Mouse (Mus musculus): ENCODE results near the gene Raet1e. TPM values are rescaled to one million over a fixed set of nuclear protein-coding genes. Genes with fewer than 3 reads are reported as not detected.
"Not testable (repeated sequence)": the region's sequence is repeated elsewhere in the genome, so short reads cannot be mapped to it uniquely, and the experiment has no call there.

Raet1e gene
- polyA plus RNA-seq, 1 experiment from 2014 or later: 8.9 TPM

DNA sequence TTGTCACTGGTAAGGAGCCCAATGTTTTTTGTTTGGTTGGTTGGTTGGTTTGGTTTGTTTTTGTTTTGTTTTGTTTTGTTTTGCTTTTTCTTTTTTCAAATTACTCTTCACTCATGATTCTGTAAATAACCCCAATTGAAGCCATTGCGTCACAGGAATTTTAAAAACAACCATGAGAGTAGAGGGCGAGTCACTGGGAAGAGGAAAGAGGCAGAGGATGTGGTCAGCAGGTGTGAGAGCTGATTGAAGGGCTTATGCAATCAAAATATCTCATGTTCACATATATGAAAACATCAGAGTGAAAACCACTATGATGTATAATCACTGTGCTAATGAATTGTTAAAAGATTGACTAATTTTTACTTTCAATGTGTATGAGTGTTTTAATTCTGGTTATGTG, 141.0 kb downstream of the Raet1e start:
- Histone ChIP-seq H3K4me1 (no peaks in the 10 kb centered on the region), H3K36me3 (no peaks in the 10 kb centered on the region), H3K4me3 (no peak overlapping the region), H3K9me3 (no peaks in the 10 kb centered on the region), H3K4me2 (replicated peaks) (no peak overlapping the region), H3K27ac (no peak overlapping the region), H3K9ac (no peak overlapping the region), H3K27me3 (no peaks in the 10 kb centered on the region)
- WGBS: 84% methylated on average over 2 of the region's 2 CpGs
- ATAC-seq (ENCODE audit: insufficient number of reproducible peaks, insufficient read depth, low FRiP score, low TSS enrichment): no peak

DNA sequence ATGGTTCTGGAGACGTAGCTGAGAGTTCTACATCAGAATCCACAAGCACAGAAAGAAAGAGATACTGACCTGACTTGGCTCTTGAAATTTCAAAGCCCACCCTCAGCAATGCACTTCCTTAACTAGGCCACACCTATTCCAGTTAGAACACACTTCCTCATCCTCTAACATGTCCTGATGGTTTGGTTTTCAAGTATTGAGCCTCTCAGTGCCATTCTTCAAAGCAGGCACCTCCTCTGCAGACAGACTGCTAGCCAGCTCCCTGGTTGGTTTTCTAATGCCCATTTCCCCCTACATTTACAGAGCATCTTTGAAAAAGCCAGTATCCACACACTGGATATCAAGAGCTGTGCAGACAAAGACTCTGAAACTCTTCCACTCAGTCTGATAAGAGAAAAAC, 143.3 kb downstream of the Raet1e start:
- H3K4me3 ChIP-seq: no peak overlapping the region
- H3K9me3 ChIP-seq: no peaks in the 10 kb centered on the region
- no peaks in the 10 kb centered on the region for H3K4me1 ChIP-seq
- no peak overlapping the region for H3K9ac ChIP-seq
- H3K36me3 ChIP-seq: no peaks in the 10 kb centered on the region
- H3K27ac ChIP-seq: no peak overlapping the region
- whole genome bisulfite sequencing: 68% methylated on average over 1 of the region's 1 CpGs
- no peak for ATAC-seq (ENCODE audit: insufficient number of reproducible peaks, insufficient read depth, low FRiP score, low TSS enrichment)
- H3K4me2 ChIP-seq (replicated peaks): no peak overlapping the region
- no peaks in the 10 kb centered on the region for H3K27me3 ChIP-seq

DNA sequence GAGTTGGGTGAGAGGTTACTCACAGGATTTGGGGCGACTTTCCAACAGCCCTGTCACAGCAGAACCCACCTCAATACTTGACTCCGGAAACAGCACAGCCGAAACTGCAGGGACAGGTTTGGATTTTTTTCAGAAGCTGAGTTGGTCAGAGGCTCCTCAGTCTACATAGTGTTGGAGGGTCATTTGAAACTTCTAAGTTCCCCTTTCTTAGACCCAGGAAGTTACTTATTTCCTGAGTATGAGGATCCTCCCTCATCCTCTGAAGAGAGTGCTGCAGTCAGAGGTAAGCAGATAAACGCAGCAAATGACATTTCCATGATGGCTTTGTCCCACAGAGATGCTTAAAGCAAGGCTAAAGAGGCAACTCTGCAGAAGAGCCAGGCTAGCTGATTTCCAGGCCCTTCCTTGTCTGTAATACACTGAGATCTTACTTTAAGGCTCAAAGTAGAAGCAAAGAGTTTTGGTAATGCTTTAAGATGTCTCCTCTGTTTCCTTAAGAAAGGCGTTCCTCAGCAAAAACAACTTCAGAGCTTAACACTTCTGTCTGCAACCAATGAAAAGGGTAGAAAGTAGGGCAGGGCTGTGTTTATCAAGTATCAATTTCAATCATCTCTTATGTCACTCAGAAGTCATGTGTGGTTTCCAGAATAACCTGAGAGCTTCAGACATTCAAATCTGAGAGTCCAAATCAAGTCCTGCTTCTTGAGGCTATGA, 144.1 kb downstream of the Raet1e start:
- Histone ChIP-seq H3K36me3 (no peaks in the 10 kb centered on the region), H3K27me3 (no peaks in the 10 kb centered on the region), H3K9me3 (no peaks in the 10 kb centered on the region), H3K27ac (no peak overlapping the region), H3K4me3 (no peak overlapping the region), H3K9ac (no peak overlapping the region), H3K4me2 (replicated peaks) (no peak overlapping the region), H3K4me1 (no peaks in the 10 kb centered on the region)
- WGBS: 75% methylated on average over 5 of the region's 5 CpGs
- no peak for ATAC-seq (ENCODE audit: insufficient number of reproducible peaks, insufficient read depth, low FRiP score, low TSS enrichment)

DNA sequence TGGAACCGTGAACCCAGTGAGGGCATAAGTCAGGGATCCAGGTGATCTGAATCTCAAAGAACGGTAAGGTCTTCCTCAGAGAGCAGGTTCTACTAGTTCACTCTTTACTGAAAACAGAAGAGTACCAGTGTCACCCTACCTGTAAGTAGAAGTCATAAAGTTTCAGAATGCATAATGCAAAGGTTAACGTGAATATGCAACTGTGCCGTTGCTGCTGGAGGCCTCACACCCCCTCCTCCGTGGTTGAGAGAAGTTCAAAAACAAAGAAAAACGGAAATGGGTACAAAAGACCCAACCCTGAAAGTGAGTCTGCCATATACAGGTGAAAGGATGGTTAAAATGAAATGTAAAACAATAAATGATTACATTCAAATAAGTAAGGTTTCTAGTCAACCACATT, 145.4 kb downstream of the Raet1e start:
- WGBS: 84% methylated on average over 6 of the region's 6 CpGs
- no peak for ATAC-seq (ENCODE audit: insufficient number of reproducible peaks, insufficient read depth, low FRiP score, low TSS enrichment)
- Histone ChIP-seq H3K9ac (no peak overlapping the region), H3K4me3 (no peak overlapping the region), H3K4me2 (replicated peaks) (no peak overlapping the region), H3K9me3 (no peaks in the 10 kb centered on the region), H3K27ac (no peak overlapping the region), H3K27me3 (no peaks in the 10 kb centered on the region), H3K4me1 (no peaks in the 10 kb centered on the region), H3K36me3 (no peaks in the 10 kb centered on the region)

DNA sequence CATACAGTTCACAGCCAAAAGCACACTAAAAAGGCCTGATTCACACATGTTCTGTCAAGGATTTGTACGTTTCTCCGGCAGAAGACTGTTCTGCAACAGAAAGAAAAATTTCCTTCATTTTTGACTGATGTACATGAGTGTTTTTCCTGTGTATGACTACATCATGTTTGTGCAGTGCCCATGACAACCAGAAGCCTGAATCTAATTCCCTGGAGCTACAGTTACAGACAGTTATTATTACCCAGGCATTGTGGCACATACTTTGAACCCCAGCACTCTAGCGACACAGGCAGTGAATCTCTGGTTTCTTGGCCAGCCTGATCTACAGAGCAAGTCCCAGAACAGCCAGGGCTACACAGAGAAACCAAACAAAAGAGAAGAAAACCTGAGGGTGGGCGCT, 147.4 kb downstream of the Raet1e start:
- no peak overlapping the region for H3K4me2 ChIP-seq (replicated peaks)
- no peaks in the 10 kb centered on the region for H3K9me3 ChIP-seq
- no peaks in the 10 kb centered on the region for H3K27me3 ChIP-seq
- H3K27ac ChIP-seq: no peak overlapping the region
- H3K4me3 ChIP-seq: no peak overlapping the region
- no peak for ATAC-seq (ENCODE audit: insufficient number of reproducible peaks, insufficient read depth, low FRiP score, low TSS enrichment)
- 79% methylated on average over 4 of the region's 4 CpGs for WGBS
- no peak overlapping the region for H3K9ac ChIP-seq
- H3K4me1 ChIP-seq: no peaks in the 10 kb centered on the region
- H3K36me3 ChIP-seq: no peaks in the 10 kb centered on the region

DNA sequence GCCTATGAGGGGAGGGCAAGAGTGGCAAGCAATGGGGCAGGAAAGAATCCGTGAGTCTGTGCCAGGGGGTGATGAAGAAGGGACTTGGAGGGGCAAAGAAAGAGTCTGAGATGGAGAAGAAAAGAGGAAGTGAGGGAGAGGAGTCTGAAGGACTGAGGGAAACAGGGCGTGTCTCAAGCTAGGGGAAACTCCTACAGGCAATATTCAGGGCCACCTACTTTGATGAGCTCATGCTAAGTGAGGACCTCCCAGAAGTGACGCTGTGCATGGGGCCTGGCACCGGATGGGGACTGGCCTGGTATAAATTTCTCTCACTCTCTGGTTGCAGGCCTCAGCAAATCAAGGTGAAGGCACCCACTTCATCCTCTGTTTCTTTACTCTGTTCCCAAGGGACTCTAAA, 148.1 kb downstream of the Raet1e start:
- Histone ChIP-seq H3K27ac (no peak overlapping the region), H3K36me3 (no peaks in the 10 kb centered on the region), H3K27me3 (no peaks in the 10 kb centered on the region), H3K9ac (no peak overlapping the region), H3K4me1 (no peaks in the 10 kb centered on the region), H3K4me3 (no peak overlapping the region), H3K4me2 (replicated peaks) (no peak overlapping the region), H3K9me3 (no peaks in the 10 kb centered on the region)
- WGBS: 58% methylated on average over 4 of the region's 4 CpGs
- ATAC-seq (ENCODE audit: insufficient number of reproducible peaks, insufficient read depth, low FRiP score, low TSS enrichment): no peak

DNA sequence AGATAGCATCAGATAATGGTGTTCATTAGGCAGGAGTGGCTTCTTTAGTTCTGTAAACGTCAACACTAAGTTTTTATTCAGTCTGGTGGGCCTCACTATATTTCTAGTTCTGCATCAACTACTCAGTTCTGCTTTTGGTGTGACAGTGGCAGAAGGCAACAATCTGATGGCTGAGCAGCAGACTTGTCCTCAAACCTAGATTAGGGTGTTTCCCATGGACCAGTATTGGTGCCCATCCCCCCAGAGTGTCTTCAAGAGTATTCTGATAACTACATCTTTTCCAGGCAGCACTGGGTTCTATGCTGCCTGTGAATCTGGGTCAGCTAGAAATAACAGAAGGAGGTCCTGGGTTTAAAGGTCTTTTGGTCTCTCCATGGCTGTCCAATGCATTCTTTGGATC, 149.9 kb downstream of the Raet1e start:
- ATAC-seq (ENCODE audit: insufficient number of reproducible peaks, insufficient read depth, low FRiP score, low TSS enrichment): no peak
- Histone ChIP-seq H3K27ac (no peak overlapping the region), H3K9ac (no peak overlapping the region), H3K4me1 (no peaks in the 10 kb centered on the region), H3K4me2 (replicated peaks) (no peak overlapping the region), H3K27me3 (no peaks in the 10 kb centered on the region), H3K36me3 (no peaks in the 10 kb centered on the region), H3K9me3 (no peaks in the 10 kb centered on the region), H3K4me3 (no peak overlapping the region)
- 62% methylated on average over 1 of the region's 1 CpGs for WGBS

DNA sequence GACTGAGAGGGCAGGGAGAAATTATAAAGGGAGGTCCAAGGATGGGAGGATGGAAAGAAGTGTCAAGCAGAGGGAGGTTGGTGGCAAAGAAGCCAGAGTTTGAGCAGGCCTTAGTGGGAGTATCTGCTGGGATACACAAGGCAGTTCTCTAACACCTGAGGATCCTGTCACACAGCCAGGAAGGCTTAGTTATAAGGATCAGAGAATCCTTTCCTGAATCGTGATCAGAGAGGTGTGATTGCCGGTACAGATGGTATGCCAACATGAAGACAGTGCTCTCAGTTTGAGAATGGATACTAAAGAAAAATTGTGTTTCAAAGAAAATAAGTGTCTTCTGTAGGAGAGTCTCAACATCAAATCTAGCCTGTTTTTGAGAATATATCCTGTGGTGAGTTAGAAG, 164.5 kb downstream of the Raet1e start:
- Histone ChIP-seq H3K4me1 (no peaks in the 10 kb centered on the region), H3K36me3 (no peaks in the 10 kb centered on the region), H3K4me2 (replicated peaks) (no peak overlapping the region), H3K27me3 (no peaks in the 10 kb centered on the region), H3K4me3 (no peak overlapping the region), H3K9ac (no peak overlapping the region), H3K9me3 (no peaks in the 10 kb centered on the region), H3K27ac (no peak overlapping the region)
- ATAC-seq (ENCODE audit: insufficient number of reproducible peaks, insufficient read depth, low FRiP score, low TSS enrichment): no peak
- 92% methylated on average over 2 of the region's 2 CpGs for WGBS

DNA sequence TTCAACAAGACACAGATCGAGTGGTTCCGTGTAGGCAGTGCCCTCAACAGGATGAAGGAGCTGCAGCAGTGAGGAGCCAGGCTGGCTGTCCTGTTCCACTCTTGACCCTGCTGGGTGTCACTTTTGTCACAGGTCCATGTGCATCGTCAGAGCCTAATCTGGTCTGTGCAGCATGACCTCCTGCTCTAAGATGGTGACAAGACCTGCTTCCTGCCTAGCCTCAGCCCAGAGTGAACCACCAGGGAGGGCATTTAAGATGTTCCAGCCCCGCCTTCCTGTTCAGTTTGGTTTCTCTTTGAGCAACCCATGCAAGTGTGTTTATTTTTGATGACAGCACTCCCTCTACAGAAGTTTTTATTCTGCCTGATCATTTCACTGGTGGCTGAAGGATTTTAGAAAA, 187.4 kb downstream of the Raet1e start:
- H3K4me3 ChIP-seq: not testable (repeated sequence)

DNA sequence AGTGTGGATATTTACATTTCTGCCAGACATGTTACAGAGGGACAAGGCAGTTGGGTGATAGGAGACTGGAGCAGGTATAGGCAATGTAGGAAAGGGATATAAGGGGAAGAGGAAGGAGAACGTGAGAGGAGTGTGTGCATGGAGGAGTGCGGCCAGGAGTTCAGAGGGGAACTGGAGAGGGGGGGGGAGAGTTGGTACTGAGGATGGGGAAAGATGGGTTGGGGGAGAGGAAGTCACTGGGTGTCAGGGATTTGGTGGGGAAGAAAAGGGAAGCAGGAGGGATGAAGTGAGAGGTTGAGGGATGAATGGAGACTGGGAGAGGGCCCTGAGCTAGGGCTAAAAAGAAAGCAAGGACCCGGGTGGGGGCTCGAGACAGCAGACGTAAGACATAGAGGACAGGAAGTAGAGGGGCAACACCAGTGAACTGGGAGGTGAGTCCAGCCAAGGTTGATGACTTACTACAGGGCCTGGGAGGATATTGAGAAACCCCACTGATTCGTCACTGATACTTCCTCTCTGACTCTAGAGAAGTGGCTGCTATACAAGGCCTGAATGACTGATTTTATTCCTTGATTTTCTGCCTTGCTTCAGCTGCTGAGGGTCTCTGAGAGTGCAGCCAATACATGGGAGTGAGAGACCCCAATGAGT, 195.3 kb downstream of the Raet1e start:
- not testable (repeated sequence) for H3K4me3 ChIP-seq; H3K9me3 ChIP-seq; H3K9ac ChIP-seq; ATAC-seq (ENCODE audit: insufficient number of reproducible peaks, insufficient read depth, low FRiP score, low TSS enrichment); H3K27me3 ChIP-seq; H3K4me1 ChIP-seq; H3K27ac ChIP-seq; H3K36me3 ChIP-seq; H3K4me2 ChIP-seq (replicated peaks)
- 84% methylated on average over 5 of the region's 6 CpGs for WGBS

More for the DNA sequence above, 187.4 kb downstream of the Raet1e start:
- not testable (repeated sequence) for H3K4me1 ChIP-seq; H3K9ac ChIP-seq; H3K9me3 ChIP-seq; H3K27ac ChIP-seq; H3K27me3 ChIP-seq; H3K36me3 ChIP-seq; ATAC-seq (ENCODE audit: insufficient number of reproducible peaks, insufficient read depth, low FRiP score, low TSS enrichment); H3K4me2 ChIP-seq (replicated peaks)
- 76% methylated on average over 4 of the region's 4 CpGs for WGBS

DNA sequence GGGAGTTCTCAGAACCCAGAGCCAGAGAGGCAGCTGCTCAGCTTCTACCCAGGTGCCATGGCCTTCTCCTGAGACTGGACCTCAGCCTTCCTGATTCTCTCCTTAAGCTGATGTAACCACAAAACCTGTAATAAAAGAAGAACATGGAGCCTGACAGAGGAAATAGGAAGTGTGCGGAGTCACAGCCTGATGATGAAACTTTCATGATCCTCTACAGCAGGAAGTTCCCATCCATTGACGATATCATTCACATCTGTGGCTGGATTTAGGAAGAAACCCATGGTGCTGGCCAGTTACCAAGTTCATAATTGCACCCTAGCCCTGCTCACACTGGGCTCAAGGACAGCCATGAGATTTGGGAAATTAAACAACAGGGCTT, 195.8 kb downstream of the Raet1e start:
- not testable (repeated sequence) for H3K36me3 ChIP-seq; H3K27ac ChIP-seq; H3K9me3 ChIP-seq; H3K4me1 ChIP-seq; H3K27me3 ChIP-seq; H3K4me3 ChIP-seq; H3K4me2 ChIP-seq (replicated peaks); H3K9ac ChIP-seq; ATAC-seq (ENCODE audit: insufficient number of reproducible peaks, insufficient read depth, low FRiP score, low TSS enrichment)
- 80% methylated on average over 2 of the region's 2 CpGs for WGBS

DNA sequence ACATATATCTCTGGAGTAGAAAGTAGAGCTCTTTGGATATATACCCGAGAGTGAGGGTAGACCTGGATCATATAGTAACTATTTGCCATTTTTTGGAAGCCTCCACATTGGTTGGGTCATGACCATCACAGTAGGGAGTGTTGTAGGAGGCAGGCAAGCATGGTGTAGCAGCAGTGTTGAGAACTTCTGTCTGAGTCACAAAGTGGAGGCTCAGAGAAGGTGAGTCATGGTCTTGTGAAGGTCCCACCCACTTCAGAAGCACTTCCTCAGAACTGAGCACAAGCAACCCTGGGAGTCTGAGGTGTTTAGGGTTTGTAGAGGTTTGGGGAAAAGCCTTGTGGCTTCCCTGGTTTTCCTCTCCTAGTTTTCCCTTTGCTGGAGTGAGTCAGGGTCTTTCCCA, 199.0 kb downstream of the Raet1e start:
- ATAC-seq (ENCODE audit: insufficient number of reproducible peaks, insufficient read depth, low FRiP score, low TSS enrichment); H3K9me3 ChIP-seq; H3K9ac ChIP-seq: not testable (repeated sequence)

More for the DNA sequence above, 199.0 kb downstream of the Raet1e start:
- H3K27me3 ChIP-seq; H3K36me3 ChIP-seq; H3K4me2 ChIP-seq (replicated peaks); H3K4me3 ChIP-seq; H3K4me1 ChIP-seq; H3K27ac ChIP-seq: not testable (repeated sequence)
- 78% methylated on average over 1 of the region's 1 CpGs for WGBS
